Mouse (Mus musculus) spleen, postnatal 4 days (tissue): ENCODE measurements around the gene Nat8l.
A peak's percentile ranks its signal among the peaks of the same experiment; 100 is the strongest.

ENCODE experiments used
- DNase-seq, 2 experiments: peaks; one replicate each; pipeline ENCODE4 v3.0.0; 2022; ENCODE audit warnings: low spot score in 2 of 2

The Nat8l gene

GRCm38 (mm10) chr5:34002636-34003035 lies 6.9 kb downstream of the Nat8l start:
- DNase-seq, result no peak

GRCm38 (mm10) chr5:34004618-34005017 lies 8.8 kb downstream of the Nat8l start:
- peak in 1 of 2 experiments; percentile 58 for DNase-seq

DNA sequence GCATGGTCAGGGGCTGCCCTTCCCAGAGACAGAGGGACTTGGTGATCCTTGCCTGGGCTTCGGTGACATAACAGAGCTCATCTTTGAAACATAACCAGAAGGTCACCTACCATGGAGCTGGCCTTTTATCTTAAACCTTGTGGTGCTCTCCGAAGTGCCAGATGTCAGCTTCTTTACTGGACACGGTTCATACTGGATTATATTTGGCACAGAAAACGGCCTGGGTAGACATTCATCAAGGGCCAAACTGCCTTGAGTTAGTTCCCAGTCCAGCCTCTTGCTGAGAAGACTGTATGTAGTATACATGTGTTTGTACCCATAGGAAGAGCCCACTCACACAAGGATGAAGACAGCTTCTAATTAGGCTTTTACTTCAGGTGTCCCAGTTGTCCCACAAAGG lies 11.0 kb downstream of the Nat8l start:
- DNase-seq, result no peak

DNA sequence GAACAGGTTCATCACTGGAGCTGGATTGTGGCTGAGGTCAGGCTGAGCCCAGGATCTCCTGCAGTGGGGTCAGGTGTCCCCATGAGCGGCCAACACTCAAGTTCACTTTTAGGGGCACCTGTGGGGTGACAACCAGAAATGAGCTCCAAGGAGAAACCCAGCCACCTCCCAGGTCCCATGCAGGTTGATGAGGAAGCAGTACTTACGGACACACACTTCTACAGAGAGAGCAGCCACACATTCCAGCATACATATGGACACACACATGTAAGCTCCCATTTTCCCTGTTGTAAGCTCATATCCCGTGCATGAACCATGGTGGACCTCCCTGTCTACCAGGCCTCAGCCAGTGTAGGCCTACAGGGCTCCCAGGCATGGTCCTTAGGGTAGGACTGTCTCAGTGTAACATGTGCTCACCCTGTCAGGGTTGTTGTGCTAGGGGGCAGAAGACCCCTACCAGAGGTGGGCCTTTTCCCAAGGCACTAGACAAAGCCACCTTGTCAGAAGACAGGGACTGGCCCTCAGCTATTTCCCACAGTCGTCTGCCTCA lies 11.7 kb downstream of the Nat8l start:
- peak in 1 of 2 experiments; percentile 50 for DNase-seq

- DNase-seq, result no peak
These were observed 18.9 kb downstream of the Nat8l start for GRCm38 (mm10) chr5:34014652-34015051.

GRCm38 (mm10) chr5:34018968-34019367 lies 23.2 kb downstream of the Nat8l start:
- peak in 1 of 2 experiments; percentile 4 for DNase-seq

GRCm38 (mm10) chr5:34030101-34030500 lies 34.3 kb downstream of the Nat8l start:
- no peak for DNase-seq

- DNase-seq, result no peak
These were observed 35.2 kb downstream of the Nat8l start for GRCm38 (mm10) chr5:34031022-34031421.

DNA sequence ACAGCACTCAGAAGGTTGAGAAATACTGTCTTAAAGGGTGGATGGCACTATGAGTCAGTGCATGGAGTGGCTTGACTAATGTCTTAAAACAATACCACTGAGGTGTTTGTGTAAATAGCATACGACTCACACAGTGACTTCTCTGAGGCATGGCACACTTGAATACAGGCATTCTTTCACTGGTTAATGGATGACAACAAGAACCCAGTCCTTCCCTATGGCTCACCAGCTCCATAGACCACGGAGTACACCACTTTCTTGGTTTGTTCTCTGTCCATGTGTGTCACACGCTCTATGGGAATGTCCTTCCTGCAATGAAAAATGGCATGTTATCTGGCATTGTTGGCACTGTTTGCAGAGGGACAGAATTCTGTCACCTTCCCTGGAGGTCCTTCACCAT lies 36.7 kb downstream of the Nat8l start:
- DNase-seq, result no peak
